Mouse (Mus musculus) lung, postnatal 14 days (tissue): Measurements from ENCODE around the gene Hoxa6.

Experiments
- DNase-seq: peaks from one replicate; pipeline ENCODE4 v3.0.0; 2021

The Hoxa6 gene

GRCm38 (mm10) chr6:52240389-52241000 is 32.0 kb upstream of the Hoxa6 start, which contains the start of gene Hoxa10:
TSS of gene Hoxa10 (minus strand) at chr6:52240854.
- peak; percentile 85 for DNase-seq

GRCm38 (mm10) chr6:52239625-52240388 is 31.3 kb upstream of the Hoxa6 start:
- no peak for DNase-seq

GRCm38 (mm10) chr6:52238976-52239375 is 30.5 kb upstream of the Hoxa6 start:
- DNase-seq = no peak

- no peak for DNase-seq
These were observed 29.6 kb upstream of the Hoxa6 start for GRCm38 (mm10) chr6:52238155-52238545.

GRCm38 (mm10) chr6:52237346-52238154 is 29.0 kb upstream of the Hoxa6 start:
- no peak for DNase-seq

GRCm38 (mm10) chr6:52236806-52237205 is 28.3 kb upstream of the Hoxa6 start:
- no peak for DNase-seq

GRCm38 (mm10) chr6:52235866-52236265 is 27.3 kb upstream of the Hoxa6 start:
- DNase-seq = no peak

GRCm38 (mm10) chr6:52235267-52235666 is 26.7 kb upstream of the Hoxa6 start:
- no peak for DNase-seq

GRCm38 (mm10) chr6:52234428-52235140 is 26.1 kb upstream of the Hoxa6 start:
- DNase-seq = no peak

- DNase-seq = no peak
These were observed 25.3 kb upstream of the Hoxa6 start for GRCm38 (mm10) chr6:52233546-52234427.

- no peak for DNase-seq
These were observed 24.5 kb upstream of the Hoxa6 start for GRCm38 (mm10) chr6:52232984-52233545.

GRCm38 (mm10) chr6:52232568-52232965 is 24.0 kb upstream of the Hoxa6 start:
- DNase-seq = no peak

GRCm38 (mm10) chr6:52231885-52232567 is 23.5 kb upstream of the Hoxa6 start:
- no peak for DNase-seq

- no peak for DNase-seq
These were observed 22.1 kb upstream of the Hoxa6 start, which contains the start of gene Hoxa9 for GRCm38 (mm10) chr6:52230516-52231165. TSS of gene Hoxa9 (minus strand) at chr6:52231089.

GRCm38 (mm10) chr6:52229558-52230416 is 21.3 kb upstream of the Hoxa6 start:
- no peak for DNase-seq

GRCm38 (mm10) chr6:52228475-52229465 is 20.2 kb upstream of the Hoxa6 start:
- no peak for DNase-seq

- no peak for DNase-seq
These were observed 19.1 kb upstream of the Hoxa6 start for GRCm38 (mm10) chr6:52227470-52228222.
